Mouse (Mus musculus) monocyte, adult 59 days (primary cell): ENCODE measurements around the gene Cma2. TPM values are rescaled to one million over a fixed set of nuclear protein-coding genes. Genes with fewer than 3 reads are reported as not detected.

Experiments
- total RNA-seq, 2 experiments: library from RNA; stranded (reverse); gene quantifications; one replicate each; pipeline ENCODE4 v1.2.4; 2023

Gene Cma2
- total RNA-seq, result not detected

GRCm38 (mm10) chr14:55950346-55951030, at the start of gene Cma2:
Gene Cma2, plus strand, starts transcription at chr14:55950980.

GRCm38 (mm10) chr14:55944575-55944974, 6.2 kb upstream of the Cma2 start, which contains the start of gene Cma1:
Gene Cma1, minus strand, starts transcription at chr14:55944675.

GRCm38 (mm10) chr14:56017671-56018070, 66.9 kb downstream of the Cma2 start, which contains the start of gene Mcpt1:
Gene Mcpt1, plus strand, starts transcription at chr14:56017971.

Other genes with a start within 250 kb of the Cma2 start
- 10 to 100 TPM; 12.0 to 21.3 TPM for gene Tgm1, start 237.1 kb upstream of the Cma2 start, total RNA-seq
- 10 to 100 TPM; 45.5 to 46.2 TPM for gene Rabggta, start 228.7 kb upstream of the Cma2 start, total RNA-seq
- 10 to 100 TPM; 61.5 to 82.7 TPM for gene Dhrs1, start 205.3 kb upstream of the Cma2 start, total RNA-seq
- 10 to 100 TPM; 19.2 to 28.9 TPM for gene Nop9, start 205.3 kb upstream of the Cma2 start, total RNA-seq
- gene Cideb, start 192.5 kb upstream of the Cma2 start, total RNA-seq, result under 1 TPM in 1 of 2 experiments, not detected in 1; 0.42 TPM
- under 1 TPM; 0.46 to 0.63 TPM for gene Ltb4r2, start 189.6 kb upstream of the Cma2 start, total RNA-seq
- gene Ltb4r1, start 185.0 kb upstream of the Cma2 start, total RNA-seq, result 10 to 100 TPM; 57.1 to 61.8 TPM
- gene Adcy4, start 166.9 kb upstream of the Cma2 start, total RNA-seq, result 1 to 10 TPM; 5.0 to 7.3 TPM
- 100 to 1,000 TPM; 113 to 122 TPM for gene Ripk3, start 162.1 kb upstream of the Cma2 start, total RNA-seq
- gene Nfatc4, start 127.8 kb upstream of the Cma2 start, total RNA-seq, result not detected
- 1 to 10 TPM; 5.9 to 8.2 TPM for gene Nynrin, start 97.0 kb upstream of the Cma2 start, total RNA-seq
- gene Cbln3, start 66.6 kb upstream of the Cma2 start, total RNA-seq, result under 1 TPM in 1 of 2 experiments, not detected in 1; 0.09 TPM
- gene Khnyn, start 66.0 kb upstream of the Cma2 start, total RNA-seq, result 10 to 100 TPM; 51.6 to 59.0 TPM
- gene Sdr39u1, start 50.7 kb upstream of the Cma2 start, total RNA-seq, result under 1 TPM; 0.88 to 0.97 TPM
- gene Cma1, start 6.3 kb upstream of the Cma2 start, total RNA-seq, result not detected
- not detected for gene Mcpt1, start 67.0 kb downstream of the Cma2 start, total RNA-seq
- not detected for gene Mcpt9, start 79.5 kb downstream of the Cma2 start, total RNA-seq
- under 1 TPM; 0.47 to 0.67 TPM for gene Mcpt2, start 91.1 kb downstream of the Cma2 start, total RNA-seq
- not detected for gene Mcpt4, start 111.3 kb downstream of the Cma2 start, total RNA-seq
- gene Mcpt8, start 134.3 kb downstream of the Cma2 start, total RNA-seq, result 1 to 10 TPM; 3.7 to 5.8 TPM
- 1 to 10 TPM; 2.3 to 3.0 TPM for gene Ctsg, start 151.6 kb downstream of the Cma2 start, total RNA-seq
- not detected for gene Gzme, start 169.6 kb downstream of the Cma2 start, total RNA-seq
- not detected for gene Gzmd, start 181.6 kb downstream of the Cma2 start, total RNA-seq
- not detected for gene Gzmg, start 208.6 kb downstream of the Cma2 start, total RNA-seq
- gene Gzmn, start 223.6 kb downstream of the Cma2 start, total RNA-seq, result not detected